Mouse (Mus musculus) hindbrain, embryonic 14.5 days (tissue): ENCODE data around the gene Irx3. TPM values are rescaled to one million over a fixed set of nuclear protein-coding genes. Genes with fewer than 3 reads are reported as not detected.
A peak's percentile ranks its signal among the peaks of the same experiment; 100 is the strongest.

Experiments
- ATAC-seq: fragments of 200-750 bp; cut with Nextera tagmentation; 2 replicates; pipeline ENCODE4 v1.8.0; 2017; ENCODE audit warnings: moderate number of reproducible peaks, mild to moderate bottlenecking, moderate TSS enrichment, moderate library complexity; ENCODE audit not compliant: low FRiP score
- DNase-seq: peaks from one replicate; pipeline ENCODE4 v3.0.0-alpha.2; 2015; ENCODE audit warnings: low spot score
- H3K27ac ChIP-seq: fragments of 300-500 bp; sonication (generic); 2 replicates; pipeline ENCODE4 v1.5.1; 2014; ENCODE audit warnings: mild to moderate bottlenecking, moderate library complexity
- H3K27me3 ChIP-seq: fragments of 300-500 bp; sonication (generic); 2 replicates; pipeline ENCODE4 v1.6.1; 2014; ENCODE audit warnings: mild to moderate bottlenecking, low read length, mixed read lengths; ENCODE audit not compliant: control insufficient read depth, insufficient read depth
- H3K36me3 ChIP-seq: fragments of 300-500 bp; sonication (generic); replicated peaks from 2 replicates; pipeline ENCODE4 v1.6.1; 2014; ENCODE audit not compliant: control insufficient read depth, insufficient read depth
- H3K4me1 ChIP-seq: fragments of 300-500 bp; sonication (generic); replicated peaks from 2 replicates; pipeline ENCODE4 v1.6.1; 2014; ENCODE audit warnings: antibody characterized with exemption, low read length, mixed read lengths; ENCODE audit not compliant: control insufficient read depth, insufficient read depth
- H3K4me2 ChIP-seq: fragments of 300-500 bp; sonication (generic); replicated peaks from 2 replicates; pipeline ENCODE4 v1.6.1; 2014; ENCODE audit warnings: mild to moderate bottlenecking, moderate library complexity
- H3K4me3 ChIP-seq: fragments of 300-500 bp; sonication (generic); replicated peaks from 2 replicates; pipeline ENCODE4 v1.5.1; 2014; ENCODE audit warnings: mild to moderate bottlenecking, low read length
- H3K9ac ChIP-seq: fragments of 300-500 bp; sonication (generic); 2 replicates; pipeline ENCODE4 v1.6.1; 2014
- H3K9me3 ChIP-seq: fragments of 300-500 bp; sonication (generic); 2 replicates; pipeline ENCODE4 v1.6.1; 2016; ENCODE audit warnings: low read length; ENCODE audit not compliant: control insufficient read depth
- WGBS: fragments of 180-500 bp; shearing (Covaris S2); extraction: QIAGEN DNeasy Blood & Tissue Kit; methylation state at CpG from one replicate; pipeline ENCODE4 v1.1.7; 2014; 5-methylcytosine and 5-hydroxymethylcytosine counted together
- polyA plus RNA-seq: library from polyadenylated mRNA; unstranded; fragments of >200 nt; fragmentation: Nextera tagmentation; extraction: Ambion mirVana; gene quantifications from 2 replicates; pipeline ENCODE4 v1.2.1, GENCODE M21; 2014

The Irx3 gene
- polyA plus RNA-seq, 1 experiment from 2014 or later: 10.4 TPM

- Histone ChIP-seq H3K4me1 (peaks cover 29% of the 10 kb centered on the region; the same call in 1 of the 2 replicates), H3K36me3 (no peaks in the 10 kb centered on the region), H3K4me2 (peak overlapping the region; percentile 73), H3K9ac (peak overlapping the region; percentile 22), H3K4me3 (peak overlapping the region; percentile 7), H3K9me3 (no peaks in the 10 kb centered on the region), H3K27me3 (peaks cover 39% of the 10 kb centered on the region), H3K27ac (peak overlapping the region; percentile 45; the same call in 1 of the 2 replicates)
- WGBS: 16% methylated on average over 28 of the region's 28 CpGs
- ATAC-seq: no peak
- DNase-seq: no peak
These were observed 1.9 kb upstream of the Irx3 start for GRCm38 (mm10) chr8:91803515-91804402.

GRCm38 (mm10) chr8:91802401-91803322, 795 bp upstream of the Irx3 start:
- 5% methylated on average over 29 of the region's 29 CpGs for WGBS
- Histone ChIP-seq H3K27ac (peak overlapping the region; percentile 34), H3K4me3 (peak overlapping the region; percentile 60), H3K4me1 (peaks cover 36% of the 10 kb centered on the region; the same call in 1 of the 2 replicates), H3K9ac (no peak overlapping the region), H3K4me2 (peak overlapping the region; percentile 73), H3K36me3 (no peaks in the 10 kb centered on the region), H3K27me3 (peaks cover 39% of the 10 kb centered on the region), H3K9me3 (no peaks in the 10 kb centered on the region)
- no peak for ATAC-seq
- DNase-seq: no peak

- Histone ChIP-seq H3K4me1 (peaks cover 34% of the 10 kb centered on the region; the same call in 1 of the 2 replicates), H3K9ac (peak overlapping the region; percentile 83), H3K4me2 (peak overlapping the region; percentile 73), H3K36me3 (no peaks in the 10 kb centered on the region), H3K27ac (peak overlapping the region; percentile 92), H3K9me3 (no peaks in the 10 kb centered on the region), H3K27me3 (peaks cover 33% of the 10 kb centered on the region), H3K4me3 (peak overlapping the region; percentile 60)
- DNase-seq (peak; percentile 66), ATAC-seq (peak; percentile 75)
- WGBS: under 1% methylated on average over 56 of the region's 57 CpGs
These were observed 541 bp downstream of the Irx3 start for GRCm38 (mm10) chr8:91801241-91801811.

- peaks cover 36% of the 10 kb centered on the region for H3K27me3 ChIP-seq
These were observed 1.2 kb downstream of the Irx3 start for GRCm38 (mm10) chr8:91800523-91801240.

GRCm38 (mm10) chr8:91799681-91800522, 2.0 kb downstream of the Irx3 start:
- H3K27me3 ChIP-seq: peaks cover 40% of the 10 kb centered on the region
- H3K27ac ChIP-seq: peak overlapping the region; percentile 92
- WGBS: under 1% methylated on average over 85 of the region's 89 CpGs
- DNase-seq (no peak), ATAC-seq (no peak)
- peak overlapping the region; percentile 60 for H3K4me3 ChIP-seq
- H3K9ac ChIP-seq: peak overlapping the region; percentile 83
- no peaks in the 10 kb centered on the region for H3K36me3 ChIP-seq
- peaks cover 23% of the 10 kb centered on the region; the same call in 1 of the 2 replicates for H3K4me1 ChIP-seq
- no peaks in the 10 kb centered on the region for H3K9me3 ChIP-seq
- H3K4me2 ChIP-seq: peak overlapping the region; percentile 73

More at GRCm38 (mm10) chr8:91800523-91801240, 1.2 kb downstream of the Irx3 start:
- Histone ChIP-seq H3K4me1 (peaks cover 28% of the 10 kb centered on the region; the same call in 1 of the 2 replicates), H3K4me3 (peak overlapping the region; percentile 60), H3K4me2 (peak overlapping the region; percentile 73), H3K36me3 (no peaks in the 10 kb centered on the region), H3K9me3 (no peaks in the 10 kb centered on the region), H3K27ac (peak overlapping the region; percentile 92), H3K9ac (peak overlapping the region; percentile 83)
- peak; percentile 12 for ATAC-seq
- WGBS: 1% methylated on average over 60 of the region's 64 CpGs
- DNase-seq: no peak

GRCm38 (mm10) chr8:91799016-91799581, 2.8 kb downstream of the Irx3 start:
- Histone ChIP-seq H3K4me3 (peak overlapping the region; percentile 60), H3K36me3 (no peaks in the 10 kb centered on the region), H3K27me3 (peaks cover 40% of the 10 kb centered on the region), H3K9me3 (no peaks in the 10 kb centered on the region), H3K4me1 (peaks cover 17% of the 10 kb centered on the region; the same call in 1 of the 2 replicates), H3K4me2 (peak overlapping the region; percentile 73), H3K27ac (peak overlapping the region; percentile 92), H3K9ac (peak overlapping the region; percentile 83)
- WGBS: 12% methylated on average over 16 of the region's 16 CpGs
- DNase-seq: no peak
- no peak for ATAC-seq

- Histone ChIP-seq H3K4me1 (peaks cover 13% of the 10 kb centered on the region; the same call in 1 of the 2 replicates), H3K27ac (peak overlapping the region; percentile 92), H3K4me3 (peak overlapping the region; percentile 60), H3K9ac (peak overlapping the region; percentile 83), H3K4me2 (peak overlapping the region; percentile 73), H3K9me3 (no peaks in the 10 kb centered on the region), H3K36me3 (no peaks in the 10 kb centered on the region), H3K27me3 (peaks cover 41% of the 10 kb centered on the region)
- ATAC-seq: peak; percentile 51; the same call in 1 of the 2 replicates
- WGBS: 1% methylated on average over 34 of the region's 35 CpGs
- DNase-seq: peak; percentile 62
These were observed 4.1 kb downstream of the Irx3 start for GRCm38 (mm10) chr8:91797626-91798271.
